32 mouse cellular contexts compared by ENCODE assay signal in genomic region chr1:189513358-189513757, GRCm38 (mm10).
"Had no signal": no experiment of that assay in that cellular context is flagged by ENCODE, and none has a peak within 500 bp of the region (broad histone marks: within the 10 kb centered on the region; RNA-seq: fewer than 3 reads in every experiment).

No protein-coding gene starts in this region.

- H3K4me1 ChIP-seq: heart, embryonic 10.5 days; heart, embryonic 12.5 days; heart, embryonic 13.5 days; heart, embryonic 15.5 days; hindbrain, embryonic 10.5 days; hindbrain, embryonic 12.5 days; hindbrain, embryonic 13.5 days; hindbrain, embryonic 15.5 days; kidney, embryonic 15.5 days had no signal

- ATAC-seq: hindbrain, embryonic 16.5 days; hindbrain, postnatal 0 days; inflammation-experienced regulatory T-cells, adult 6 months had no signal

- H3K36me3 ChIP-seq: heart, embryonic 10.5 days; heart, embryonic 12.5 days; heart, embryonic 13.5 days; heart, embryonic 15.5 days; hindbrain, embryonic 10.5 days; hindbrain, embryonic 12.5 days; hindbrain, embryonic 13.5 days; hindbrain, embryonic 15.5 days; kidney, embryonic 15.5 days had no signal

- H3K4me2 ChIP-seq: heart, embryonic 11.5 days; heart, embryonic 12.5 days; heart, embryonic 13.5 days; heart, embryonic 15.5 days; hindbrain, embryonic 12.5 days; hindbrain, embryonic 13.5 days; hindbrain, embryonic 14.5 days; hindbrain, embryonic 15.5 days; kidney, embryonic 15.5 days had no signal

- H3K27ac ChIP-seq: heart, embryonic 10.5 days; heart, embryonic 13.5 days; heart, embryonic 15.5 days; hindbrain, embryonic 10.5 days; hindbrain, embryonic 12.5 days; hindbrain, embryonic 13.5 days; hindbrain, embryonic 14.5 days; hindbrain, embryonic 15.5 days; hindbrain, postnatal 0 days; kidney, embryonic 15.5 days; kidney, postnatal 0 days; layer of hippocampus, adult 2 months had no signal

- H3K4me3 ChIP-seq: heart, embryonic 10.5 days; heart, embryonic 12.5 days; heart, embryonic 13.5 days; heart, embryonic 15.5 days; hindbrain, embryonic 10.5 days; hindbrain, embryonic 12.5 days; hindbrain, embryonic 13.5 days; hindbrain, embryonic 15.5 days; kidney, embryonic 15.5 days; layer of hippocampus, adult 2 months had no signal

- DNase-seq: heart, postnatal 10 days; heart, postnatal 14 days; heart, postnatal 36 days; heart, postnatal 4 days; kidney, adult 11 months; kidney, adult 18-20 months; kidney, adult 2 months; kidney, adult 8-10 months; kidney, adult 9 months; kidney, postnatal 10 days; kidney, postnatal 14 days; kidney, postnatal 25 days; kidney, postnatal 36 days; kidney, postnatal 4 days; layer of hippocampus, adult 9-11 months; layer of hippocampus, postnatal 36 days had no signal

- H3K9ac ChIP-seq: heart, embryonic 12.5 days; heart, embryonic 13.5 days; heart, embryonic 15.5 days; hindbrain, embryonic 12.5 days; hindbrain, embryonic 13.5 days; hindbrain, embryonic 14.5 days; hindbrain, embryonic 15.5 days; kidney, embryonic 15.5 days had no signal

- H3K27me3 ChIP-seq: heart, embryonic 12.5 days; heart, embryonic 13.5 days; heart, embryonic 15.5 days; hindbrain, embryonic 12.5 days; hindbrain, embryonic 13.5 days; hindbrain, embryonic 15.5 days; kidney, embryonic 15.5 days had no signal
